Mouse (Mus musculus) heart, postnatal 0 days (tissue): ENCODE results near the gene Nolc1.

ENCODE experiments used
- CTCF ChIP-seq: IDR thresholded peaks from 2 replicates; pipeline ENCODE4 v1.5.1; 2016; ENCODE audit warnings: antibody characterized with exemption, control low read depth, low read depth
- EP300 ChIP-seq: IDR thresholded peaks from 2 replicates; pipeline ENCODE4 v1.6.1; 2016; ENCODE audit warnings: antibody characterized with exemption, low read depth

DNA sequence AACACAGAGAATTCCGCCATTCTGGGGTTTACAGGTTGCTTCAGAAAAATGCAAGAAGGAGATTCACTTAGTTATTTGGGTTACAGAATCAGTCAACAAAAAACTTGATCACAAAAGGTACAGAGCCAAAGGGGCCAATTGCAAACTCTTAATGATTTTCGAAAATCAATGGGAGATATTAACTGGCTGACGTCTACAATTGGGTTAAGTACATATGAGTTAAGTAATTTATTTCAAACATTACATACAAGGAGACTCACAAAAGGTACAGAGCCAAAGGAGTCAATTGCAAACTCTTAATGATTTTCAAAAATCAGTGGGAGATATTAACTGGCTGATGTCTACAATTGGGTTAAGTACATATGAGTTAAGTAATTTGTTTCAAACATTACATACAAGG is 23.9 kb downstream of the Nolc1 start:
- TF ChIP-seq EP300 (no peak), CTCF (no peak)
